Mouse (Mus musculus) heart, postnatal 0 days (tissue): ENCODE results near the gene Otor. TPM values are rescaled to one million over a fixed set of nuclear protein-coding genes. Genes with fewer than 3 reads are reported as not detected.
A peak's percentile ranks its signal among the peaks of the same experiment; 100 is the strongest.

Source experiments
- ATAC-seq: fragments of 200-750 bp; cut with Nextera tagmentation; 2 replicates; pipeline ENCODE4 v1.8.0; 2017; ENCODE audit warnings: low read depth, moderate number of reproducible peaks, moderate library complexity; ENCODE audit not compliant: insufficient read depth
- DNase-seq: peaks from one replicate; pipeline ENCODE4 v3.0.0-alpha.2; 2016; ENCODE audit warnings: low spot score
- H3K27ac ChIP-seq: fragments of 300-500 bp; sonication (generic); 2 replicates; pipeline ENCODE4 v1.5.1; 2014; ENCODE audit warnings: low read depth, mild to moderate bottlenecking
- H3K27me3 ChIP-seq: fragments of 300-500 bp; sonication (generic); 2 replicates; pipeline ENCODE4 v1.6.1; 2014; ENCODE audit warnings: low read length, mixed read lengths; ENCODE audit not compliant: control insufficient read depth, insufficient read depth
- H3K36me3 ChIP-seq: fragments of 300-500 bp; sonication (generic); replicated peaks from 2 replicates; pipeline ENCODE4 v1.6.1; 2014; ENCODE audit warnings: low read length, mixed read lengths; ENCODE audit not compliant: control insufficient read depth, insufficient read depth
- H3K4me1 ChIP-seq: fragments of 300-500 bp; sonication (generic); 2 replicates; pipeline ENCODE4 v1.6.1; 2014; ENCODE audit warnings: antibody characterized with exemption; ENCODE audit not compliant: control insufficient read depth, insufficient read depth
- H3K4me2 ChIP-seq: fragments of 300-500 bp; sonication (generic); 2 replicates; pipeline ENCODE4 v1.6.1; 2014; ENCODE audit warnings: low read depth, mild to moderate bottlenecking, low read length, moderate library complexity
- H3K4me3 ChIP-seq: fragments of 300-500 bp; sonication (generic); 2 replicates; pipeline ENCODE4 v1.5.1; 2014; ENCODE audit warnings: low read depth, low read length
- H3K9ac ChIP-seq: fragments of 300-500 bp; sonication (generic); replicated peaks from 2 replicates; pipeline ENCODE4 v1.6.1; 2014; ENCODE audit warnings: low read depth, low read length, mixed read lengths
- H3K9me3 ChIP-seq: fragments of 300-500 bp; sonication (generic); replicated peaks from 2 replicates; pipeline ENCODE4 v1.6.1; 2016; ENCODE audit warnings: low read length; ENCODE audit not compliant: control insufficient read depth
- CTCF ChIP-seq: IDR thresholded peaks from 2 replicates; pipeline ENCODE4 v1.5.1; 2016; ENCODE audit warnings: antibody characterized with exemption, control low read depth, low read depth
- EP300 ChIP-seq: IDR thresholded peaks from 2 replicates; pipeline ENCODE4 v1.6.1; 2016; ENCODE audit warnings: antibody characterized with exemption, low read depth
- WGBS: fragments of 180-500 bp; shearing (Covaris S2); extraction: QIAGEN DNeasy Blood & Tissue Kit; methylation state at CpG from one replicate; pipeline ENCODE4 v1.1.7; 2014; 5-methylcytosine and 5-hydroxymethylcytosine counted together
- polyA plus RNA-seq: library from polyadenylated mRNA; unstranded; fragments of >200 nt; fragmentation: Nextera tagmentation; extraction: Ambion mirVana; gene quantifications from 2 replicates; pipeline ENCODE4 v1.2.1, GENCODE M21; 2015
- total RNA-seq: library from RNA; depleted of rRNA; stranded (reverse); fragments of >200 nt; gene quantifications from 2 replicates; pipeline ENCODE4 v1.2.3, GENCODE M21; 2014; ENCODE audit warnings: low replicate concordance

The Otor gene
- total and polyA plus RNA-seq, 2 experiments from 2014 or later = 0.29 TPM; not detected in 1

GRCm38 (mm10) chr2:143041596-143041995 is 36.7 kb upstream of the Otor start:
- ATAC-seq (no peak), DNase-seq (no peak)
- H3K36me3 ChIP-seq = no peaks in the 10 kb centered on the region
- H3K9me3 ChIP-seq = no peaks in the 10 kb centered on the region
- no peak for TF ChIP-seq EP300
- TF ChIP-seq CTCF = no peak
- no peak overlapping the region for H3K4me3 ChIP-seq
- no peak overlapping the region for H3K4me2 ChIP-seq
- no peak overlapping the region for H3K9ac ChIP-seq
- H3K4me1 ChIP-seq = no peaks in the 10 kb centered on the region
- WGBS = 85% methylated on average over 1 of the region's 1 CpGs
- H3K27me3 ChIP-seq = no peaks in the 10 kb centered on the region
- no peak overlapping the region for H3K27ac ChIP-seq

DNA sequence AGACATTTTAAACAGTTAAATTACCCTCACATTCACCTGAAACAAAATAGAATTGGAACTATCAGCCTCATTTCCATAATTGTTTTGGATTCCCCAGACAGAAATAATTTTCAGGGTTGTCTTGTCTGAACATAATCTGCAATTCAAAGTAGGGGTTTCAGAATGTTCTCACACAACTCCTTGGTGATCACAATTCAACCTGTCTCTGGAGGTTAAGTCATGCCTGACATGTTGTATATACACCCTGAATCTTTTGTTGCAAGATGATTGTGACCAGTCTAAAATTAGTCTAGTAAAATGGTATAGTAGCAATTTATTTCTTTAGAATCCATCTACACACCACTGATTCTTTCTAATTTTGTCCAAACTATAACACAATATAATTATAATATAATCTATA is 23.0 kb upstream of the Otor start:
- Histone ChIP-seq H3K4me1 (no peaks in the 10 kb centered on the region), H3K27ac (no peak overlapping the region), H3K9me3 (no peaks in the 10 kb centered on the region), H3K4me3 (no peak overlapping the region), H3K27me3 (no peaks in the 10 kb centered on the region), H3K4me2 (no peak overlapping the region), H3K9ac (no peak overlapping the region), H3K36me3 (no peaks in the 10 kb centered on the region)
- no peak for DNase-seq
- TF ChIP-seq EP300 = no peak
- TF ChIP-seq CTCF = no peak
- ATAC-seq = no peak

GRCm38 (mm10) chr2:143056736-143057135 is 21.5 kb upstream of the Otor start:
- no peaks in the 10 kb centered on the region for H3K27me3 ChIP-seq
- 65% methylated on average over 5 of the region's 5 CpGs for WGBS
- H3K27ac ChIP-seq = no peak overlapping the region
- no peaks in the 10 kb centered on the region for H3K9me3 ChIP-seq
- no peak overlapping the region for H3K9ac ChIP-seq
- ATAC-seq = no peak
- no peak for DNase-seq
- H3K36me3 ChIP-seq = no peaks in the 10 kb centered on the region
- no peak overlapping the region for H3K4me2 ChIP-seq
- H3K4me3 ChIP-seq = no peak overlapping the region
- TF ChIP-seq CTCF (no peak), EP300 (no peak)
- H3K4me1 ChIP-seq = no peaks in the 10 kb centered on the region

DNA sequence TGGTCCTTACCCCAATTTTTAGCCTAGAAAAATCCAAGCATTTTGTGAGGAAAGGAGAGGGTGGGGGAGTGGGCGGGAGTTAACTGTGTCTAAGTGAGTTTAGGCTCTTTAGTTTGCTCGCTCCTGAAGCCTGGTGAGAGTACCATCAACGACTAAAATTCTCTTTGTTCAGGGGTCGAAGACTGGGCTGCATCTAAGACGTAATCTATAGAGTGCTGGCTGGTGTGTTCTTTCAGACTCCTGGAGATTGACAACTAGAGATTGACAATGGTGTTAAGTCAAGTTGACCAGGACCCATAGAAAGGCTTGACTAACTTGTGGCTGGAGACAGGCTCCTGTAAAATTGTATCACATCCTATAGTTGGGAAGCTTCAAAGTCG is 15.9 kb upstream of the Otor start:
- Histone ChIP-seq H3K27me3 (no peaks in the 10 kb centered on the region), H3K36me3 (peaks cover 18% of the 10 kb centered on the region), H3K4me3 (peak overlapping the region; percentile 82), H3K9me3 (no peaks in the 10 kb centered on the region), H3K4me2 (peak overlapping the region; percentile 93), H3K27ac (no peak overlapping the region), H3K4me1 (peaks cover 5% of the 10 kb centered on the region; the same call in 1 of the 2 replicates), H3K9ac (peak overlapping the region; percentile 82)
- ATAC-seq = peak; percentile 12; the same call in 1 of the 2 replicates
- TF ChIP-seq CTCF (no peak), EP300 (no peak)
- no peak for DNase-seq
- 44% methylated on average over 6 of the region's 6 CpGs for WGBS

DNA sequence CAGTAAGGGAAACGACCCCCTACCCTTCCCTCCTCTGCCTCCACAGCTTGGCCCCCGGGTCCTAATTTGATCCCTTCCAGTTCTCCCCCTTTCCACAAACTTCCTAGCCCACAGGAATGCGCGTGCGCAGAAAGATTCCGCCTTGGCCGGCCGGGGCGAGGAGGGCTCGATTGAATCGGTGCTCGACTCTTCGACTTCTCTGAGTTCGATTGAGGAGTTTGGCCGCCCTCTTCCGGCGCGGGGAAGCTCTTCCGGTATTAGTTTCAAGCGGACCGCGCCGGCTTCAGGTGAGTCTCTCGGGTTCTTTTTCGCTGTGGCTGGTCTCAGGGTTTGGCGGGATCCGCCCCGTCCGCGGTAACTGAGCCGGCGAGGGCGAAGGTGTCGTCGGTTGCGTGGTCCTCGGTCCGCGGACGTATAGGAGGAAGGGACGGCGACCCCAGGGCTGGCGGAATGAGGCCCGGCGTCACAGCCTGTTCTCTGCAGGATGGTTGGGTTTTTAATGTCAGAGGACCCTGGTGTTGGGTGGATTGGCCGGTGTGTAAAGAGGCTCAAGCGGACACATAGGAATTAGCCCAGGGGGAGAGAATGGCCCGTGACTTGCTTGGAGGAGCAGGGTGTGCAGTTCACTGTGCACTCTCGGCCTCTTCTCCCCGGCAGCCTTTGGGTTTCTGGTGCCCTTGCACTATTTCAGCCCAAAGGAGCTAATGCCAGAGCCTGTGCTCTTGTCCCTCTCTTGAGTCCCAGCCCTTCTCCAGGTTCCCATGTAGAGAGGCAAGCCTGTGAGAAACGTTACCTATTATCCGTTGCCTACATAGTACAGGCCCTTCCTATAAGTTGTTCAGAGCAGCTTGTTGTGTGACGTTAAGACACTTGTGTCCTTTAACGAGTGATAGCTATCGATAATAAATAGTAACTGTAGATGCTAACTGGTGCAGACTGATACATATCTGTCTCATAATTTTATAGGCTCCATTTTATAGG is 15.2 kb upstream of the Otor start, which contains the start of gene Snrpb2:
Snrpb2 (plus strand) TSS at position 228 of the 981 bp plus-strand sequence.
- ATAC-seq = peak; percentile 93

More for the DNA sequence above, 15.2 kb upstream of the Otor start, which contains the start of gene Snrpb2:
- Histone ChIP-seq H3K4me3 (peak within 1 kb of the TSS; percentile 82), H3K27ac (peak within 1 kb of the TSS; percentile 12; the same call in 1 of the 2 replicates), H3K4me1 (peaks cover 5% of the 10 kb centered on the region; the same call in 1 of the 2 replicates), H3K36me3 (peaks cover 18% of the 10 kb centered on the region), H3K27me3 (no peaks in the 10 kb centered on the region), H3K9ac (peak within 1 kb of the TSS; percentile 82), H3K9me3 (no peaks in the 10 kb centered on the region), H3K4me2 (peak within 1 kb of the TSS; percentile 93)
- peak; percentile 89 for DNase-seq
- under 1% methylated on average over 55 of the region's 55 CpGs for WGBS
- TF ChIP-seq CTCF (peak; percentile 14), EP300 (no peak)
